In the genomic region with DNA sequence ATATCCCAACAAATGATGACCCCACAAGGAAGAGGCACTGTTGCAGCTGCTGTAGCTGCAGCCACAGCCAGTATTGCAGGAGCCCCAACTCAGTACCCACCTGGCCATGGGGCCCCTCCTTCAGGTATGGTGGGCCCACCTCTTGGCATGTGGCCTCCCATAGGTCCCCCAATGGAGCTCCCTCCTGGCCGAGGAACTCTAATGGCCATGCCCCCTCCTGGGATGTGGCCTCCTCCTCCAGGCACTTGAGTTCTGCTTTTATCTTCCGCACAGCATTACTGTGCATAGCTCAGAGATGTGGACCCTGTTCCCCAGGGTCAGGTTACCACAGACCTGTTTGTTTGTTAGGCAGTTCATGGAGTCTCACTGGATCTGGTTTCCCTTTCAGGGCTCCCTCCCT, we compare ENCODE assay signal across 25 mouse cellular contexts. TPM values are rescaled to one million over a fixed set of nuclear protein-coding genes. Genes with fewer than 3 reads are reported as not detected.
A peak's percentile ranks its signal among the peaks of the same experiment; 100 is the strongest.
DNase-seq lines count a peak whose midpoint lies in the region; ATAC-seq and TF ChIP-seq lines count a peak whose summit lies in the region.
"Had no signal": no experiment of that assay in that cellular context is flagged by ENCODE, and none has a peak within 500 bp of the region (broad histone marks: within the 10 kb centered on the region; RNA-seq: fewer than 3 reads in every experiment).

No protein-coding gene starts in this region.

- ATAC-seq in intestine, postnatal 0 days, result peak; percentile 25; the same call in 1 of the 2 replicates
- no peak for ATAC-seq in intestine, embryonic 15.5 days
- ATAC-seq in kidney, embryonic 16.5 days (ENCODE audit: low FRiP score, low TSS enrichment), result 0 out of 2 replicates have a peak, but pooled peaks have one; percentile 46
- 0 out of 2 replicates have a peak, but pooled peaks have one; percentile 60 for ATAC-seq in embryonic facial prominence, embryonic 12.5 days (ENCODE audit: insufficient number of reproducible peaks, insufficient read depth, low FRiP score, low TSS enrichment)
- ATAC-seq: activated CD4-positive, CD25-positive, alpha-beta regulatory T cell, adult 4 months; forebrain, embryonic 14.5 days; forebrain, postnatal 0 days had no signal

- no peaks in the 10 kb centered on the region for H3K36me3 ChIP-seq in intestine, postnatal 0 days (ENCODE audit: control insufficient read depth, insufficient read depth)
- H3K36me3 ChIP-seq in intestine, embryonic 15.5 days, result no peaks in the 10 kb centered on the region
- H3K36me3 ChIP-seq in kidney, embryonic 16.5 days (ENCODE audit: insufficient read depth, low read length), result no peaks in the 10 kb centered on the region
- no peaks in the 10 kb centered on the region for H3K36me3 ChIP-seq in embryonic facial prominence, embryonic 12.5 days
- no peaks in the 10 kb centered on the region for H3K36me3 ChIP-seq in midbrain, embryonic 10.5 days
- H3K36me3 ChIP-seq: embryonic facial prominence, embryonic 15.5 days; hindbrain, embryonic 12.5 days; hindbrain, embryonic 15.5 days had no signal

- DNase-seq in kidney, adult 9 months, result no peak
- DNase-seq in midbrain, embryonic 10.5 days (ENCODE audit: low spot score), result no peak
- DNase-seq: adrenal gland, postnatal 10 days; adrenal gland, postnatal 36 days; cerebellum, adult 18-20 months; cerebellum, adult 9-10 months; cerebellum, postnatal 25 days; forebrain, postnatal 0 days; gastrocnemius, adult 2 months; gastrocnemius, postnatal 14 days; heart, adult 11 months had no signal

- no peaks in the 10 kb centered on the region; the same call in 1 of the 2 replicates for H3K4me1 ChIP-seq in intestine, postnatal 0 days (replicated peaks; ENCODE audit: control insufficient read depth, insufficient read depth, low read length)
- no peaks in the 10 kb centered on the region; the same call in 1 of the 2 replicates for H3K4me1 ChIP-seq in intestine, embryonic 15.5 days (replicated peaks)
- H3K4me1 ChIP-seq in kidney, embryonic 16.5 days (ENCODE audit: insufficient read depth, low read length), result no peaks in the 10 kb centered on the region
- 0 out of 2 replicates have a peak, but pooled peaks cover 4% of the 10 kb centered on the region for H3K4me1 ChIP-seq in embryonic facial prominence, embryonic 12.5 days
- H3K4me1 ChIP-seq in midbrain, embryonic 10.5 days, result no peaks in the 10 kb centered on the region
- H3K4me1 ChIP-seq: embryonic facial prominence, embryonic 15.5 days; hindbrain, embryonic 12.5 days; hindbrain, embryonic 15.5 days had no signal

- H3K27me3 ChIP-seq in intestine, postnatal 0 days (replicated peaks; ENCODE audit: control insufficient read depth, insufficient read depth, low read length), result no peaks in the 10 kb centered on the region
- H3K27me3 ChIP-seq in intestine, embryonic 15.5 days (replicated peaks), result no peaks in the 10 kb centered on the region
- no peaks in the 10 kb centered on the region for H3K27me3 ChIP-seq in kidney, embryonic 16.5 days (ENCODE audit: insufficient read depth, low read length)
- H3K27me3 ChIP-seq in embryonic facial prominence, embryonic 12.5 days, result no peaks in the 10 kb centered on the region
- H3K27me3 ChIP-seq in midbrain, embryonic 10.5 days (ENCODE audit: low read depth, poor library complexity, severe bottlenecking), result no peaks in the 10 kb centered on the region
- H3K27me3 ChIP-seq: embryonic facial prominence, embryonic 15.5 days; hindbrain, embryonic 12.5 days; hindbrain, embryonic 15.5 days had no signal

- H3K27ac ChIP-seq in intestine, postnatal 0 days (ENCODE audit: low read depth, low read length), result no peak overlapping the region
- H3K27ac ChIP-seq in intestine, embryonic 15.5 days, result no peak overlapping the region
- no peak overlapping the region for H3K27ac ChIP-seq in kidney, embryonic 16.5 days (ENCODE audit: low read length)
- no peak overlapping the region for H3K27ac ChIP-seq in embryonic facial prominence, embryonic 12.5 days
- H3K27ac ChIP-seq in midbrain, embryonic 10.5 days (replicated peaks), result no peak overlapping the region
- H3K27ac ChIP-seq: embryonic facial prominence, embryonic 15.5 days; gastrocnemius, adult 2 months; hindbrain, embryonic 12.5 days; hindbrain, embryonic 15.5 days had no signal

- H3K4me2 ChIP-seq in intestine, postnatal 0 days (replicated peaks; ENCODE audit: low read depth), result no peak overlapping the region
- no peak overlapping the region for H3K4me2 ChIP-seq in intestine, embryonic 15.5 days (replicated peaks)
- no peak overlapping the region for H3K4me2 ChIP-seq in kidney, embryonic 16.5 days (replicated peaks; ENCODE audit: low read depth, low read length)
- H3K4me2 ChIP-seq in embryonic facial prominence, embryonic 12.5 days (replicated peaks), result no peak overlapping the region
- H3K4me2 ChIP-seq: embryonic facial prominence, embryonic 15.5 days; heart, embryonic 11.5 days; hindbrain, embryonic 12.5 days; hindbrain, embryonic 15.5 days had no signal

- no peak overlapping the region for H3K9ac ChIP-seq in intestine, postnatal 0 days (ENCODE audit: low read depth, low read length)
- H3K9ac ChIP-seq in intestine, embryonic 15.5 days, result no peak overlapping the region
- no peak overlapping the region for H3K9ac ChIP-seq in kidney, embryonic 16.5 days (replicated peaks; ENCODE audit: low read length)
- H3K9ac ChIP-seq in embryonic facial prominence, embryonic 12.5 days, result no peak overlapping the region
- H3K9ac ChIP-seq: embryonic facial prominence, embryonic 15.5 days; forebrain, postnatal 0 days; hindbrain, embryonic 12.5 days; hindbrain, embryonic 15.5 days had no signal

- no peak overlapping the region for H3K4me3 ChIP-seq in intestine, postnatal 0 days (ENCODE audit: low read depth, low read length)
- H3K4me3 ChIP-seq in intestine, embryonic 15.5 days (replicated peaks), result no peak overlapping the region
- no peak overlapping the region for H3K4me3 ChIP-seq in kidney, embryonic 16.5 days (ENCODE audit: low read length)
- no peak overlapping the region for H3K4me3 ChIP-seq in embryonic facial prominence, embryonic 12.5 days
- no peak overlapping the region for H3K4me3 ChIP-seq in midbrain, embryonic 10.5 days
- H3K4me3 ChIP-seq: embryonic facial prominence, embryonic 15.5 days; gastrocnemius, adult 2 months; hindbrain, embryonic 12.5 days; hindbrain, embryonic 15.5 days had no signal

- WGBS in intestine, postnatal 0 days, result 55% methylated on average over 2 of the region's 2 CpGs
- WGBS in intestine, embryonic 15.5 days, result 59% methylated on average over 2 of the region's 2 CpGs
- 14% methylated on average over 2 of the region's 2 CpGs for WGBS in kidney, embryonic 16.5 days
- 41% methylated on average over 2 of the region's 2 CpGs for WGBS in embryonic facial prominence, embryonic 12.5 days
- 72% methylated on average over 2 of the region's 2 CpGs for WGBS in midbrain, embryonic 10.5 days

- H3K9me3 ChIP-seq in intestine, postnatal 0 days (ENCODE audit: control insufficient read depth), result no peaks in the 10 kb centered on the region
- H3K9me3 ChIP-seq in intestine, embryonic 15.5 days, result no peaks in the 10 kb centered on the region
- H3K9me3 ChIP-seq in kidney, embryonic 16.5 days (ENCODE audit: low read length), result no peaks in the 10 kb centered on the region; the same call in 1 of the 2 replicates
- H3K9me3 ChIP-seq in embryonic facial prominence, embryonic 12.5 days, result no peaks in the 10 kb centered on the region
- no peaks in the 10 kb centered on the region for H3K9me3 ChIP-seq in midbrain, embryonic 10.5 days (replicated peaks)
- H3K9me3 ChIP-seq: embryonic facial prominence, embryonic 15.5 days; hindbrain, embryonic 12.5 days; hindbrain, embryonic 15.5 days had no signal

- TF ChIP-seq CTCF in intestine, postnatal 0 days (IDR thresholded peaks at IDR 0.05; ENCODE audit: low read depth), result no peak

RNA-seq across cellular contexts. Expression of a gene that starts 20.8 kb away (rescaled TPM):
- polyA plus RNA-seq in intestine, postnatal 0 days (2015; fragmentation: Nextera tagmentation; extraction: Ambion mirVana), result not detected in 2 replicates
- polyA plus RNA-seq in intestine, embryonic 15.5 days (2015; fragmentation: Nextera tagmentation; extraction: Ambion mirVana), result not detected in 2 replicates
- polyA plus RNA-seq in kidney, embryonic 16.5 days (2015; fragmentation: Nextera tagmentation; extraction: Ambion mirVana), result not detected in 2 replicates
- polyA plus RNA-seq in embryonic facial prominence, embryonic 12.5 days (2016; fragmentation: Nextera tagmentation; extraction: Ambion mirVana), result not detected in 2 replicates
- polyA plus RNA-seq in midbrain, embryonic 10.5 days (2016; fragmentation: Nextera tagmentation; extraction: Ambion mirVana), result not detected in 2 replicates
- polyA plus RNA-seq: activated CD4-positive, CD25-positive, alpha-beta regulatory T cell, adult 4 months; embryonic facial prominence, embryonic 15.5 days; forebrain, embryonic 11.5 days; forebrain, embryonic 14.5 days; forebrain, postnatal 0 days; frontal cortex, adult 2 months; heart, embryonic 11.5 days; heart, embryonic 14.5 days; heart, postnatal 0 days; hindbrain, embryonic 12.5 days; hindbrain, embryonic 15.5 days had no signal
